Mouse (Mus musculus) layer of hippocampus, postnatal 10 days (tissue): ENCODE results near the gene Zfp992. TPM values are rescaled to one million over a fixed set of nuclear protein-coding genes. Genes with fewer than 3 reads are reported as not detected.
"Not testable (repeated sequence)": the region's sequence is repeated elsewhere in the genome, so short reads cannot be mapped to it uniquely, and the experiment has no call there.

Experiments used
- DNase-seq, 2 experiments: peaks; one replicate each; pipeline ENCODE4 v3.0.0; 2021; ENCODE audit warnings: low spot score in 2 of 2
- total RNA-seq, 2 experiments: library from RNA; stranded (reverse); gene quantifications; 2 replicates each; pipeline ENCODE4 v1.2.3; 2021

Gene Zfp992
- total RNA-seq, 2 experiments from 2014 or later, result 6.4 to 6.6 TPM

DNA sequence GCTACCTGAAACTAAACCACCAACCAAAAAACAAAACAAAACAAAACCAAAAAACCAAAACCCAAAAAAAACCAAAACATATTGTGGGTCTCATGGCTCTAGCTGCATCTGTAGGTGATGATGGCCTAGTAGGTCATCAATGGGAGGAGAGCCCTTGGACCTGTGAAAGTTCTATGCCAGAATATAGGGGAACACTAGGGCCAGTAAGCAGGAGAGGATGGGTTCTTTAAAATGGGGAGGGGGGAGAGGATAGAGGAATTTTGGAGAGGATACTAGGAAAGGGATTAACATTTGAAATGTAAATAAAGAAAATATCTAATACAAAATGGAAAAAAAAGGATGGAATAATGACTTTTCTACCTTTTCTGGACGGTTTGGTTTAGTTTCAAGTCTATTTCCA, 67.7 kb downstream of the Zfp992 start:
- no peak for DNase-seq

GRCm38 (mm10) chr4:146517150-146517549, 68.3 kb downstream of the Zfp992 start:
- not testable (repeated sequence) for DNase-seq

Other genes with a start within 250 kb of the Zfp992 start
- gene Zfp981, start 53.0 kb downstream of the Zfp992 start, total RNA-seq, result under 1 TPM; 0.48 to 0.51 TPM
- 1 to 10 TPM; 3.6 to 4.4 TPM for gene Zfp993, start 161.9 kb downstream of the Zfp992 start, total RNA-seq